Mouse (Mus musculus): Measurements from ENCODE around the gene Btg2.

Btg2 gene

GRCm38 (mm10) chr1:134059739-134060695 is 18.9 kb downstream of the Btg2 start:
- no peak for DNase-seq (ENCODE audit: low spot score in 2 of 2)

- DNase-seq (ENCODE audit: low spot score in 2 of 2): no peak
Measured at GRCm38 (mm10) chr1:134058870-134059269, 20.1 kb downstream of the Btg2 start.

DNA sequence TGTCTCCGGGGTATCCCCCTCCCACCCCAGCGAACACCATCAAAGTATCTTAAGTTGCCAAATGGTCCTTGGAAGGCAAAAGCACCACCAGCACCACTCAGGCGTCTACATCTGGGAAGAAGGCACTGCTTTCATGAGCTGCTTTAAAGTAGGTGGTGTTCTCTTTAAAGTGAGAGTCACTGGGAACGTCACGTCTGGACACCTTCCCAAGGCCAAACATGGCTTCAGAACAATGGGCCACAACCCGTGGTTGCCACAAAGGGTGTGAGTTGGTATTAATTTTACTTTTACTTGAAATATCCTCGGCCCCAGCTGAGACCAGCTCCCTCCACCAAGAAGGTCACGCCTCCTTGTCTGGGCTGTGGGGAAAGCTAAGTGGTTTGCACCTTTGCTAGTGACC is 21.2 kb downstream of the Btg2 start:
- no peak for DNase-seq (ENCODE audit: low spot score in 2 of 2)

GRCm38 (mm10) chr1:134056285-134056684 is 22.6 kb downstream of the Btg2 start:
- no peak for DNase-seq (ENCODE audit: low spot score in 2 of 2)

DNA sequence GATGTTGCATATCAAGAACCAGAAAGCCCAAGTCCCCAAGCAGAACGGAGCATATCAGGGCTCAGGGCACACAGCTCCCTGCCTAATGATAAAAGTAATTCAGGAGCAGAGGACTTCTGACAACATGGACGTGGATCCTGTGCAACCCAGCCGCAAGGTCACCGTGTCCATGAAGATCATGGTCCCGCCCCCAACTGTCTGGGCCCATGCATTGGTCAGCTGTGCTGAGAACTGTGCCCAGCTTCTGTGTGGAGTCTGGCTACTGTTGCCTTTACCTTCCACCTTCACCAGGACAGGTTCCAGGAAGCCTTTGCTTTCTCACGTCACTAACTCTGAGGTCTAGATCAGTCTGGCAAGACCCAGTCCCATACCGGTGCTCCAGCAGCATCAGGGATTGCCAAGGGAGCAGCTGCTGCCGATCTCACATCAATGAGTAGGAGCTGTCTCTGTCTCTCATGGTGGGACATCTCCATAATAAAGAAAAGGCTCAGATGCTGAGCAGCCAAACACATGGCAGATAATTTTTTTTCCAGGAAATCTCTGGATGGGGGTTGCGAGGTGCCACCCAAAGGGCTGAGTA is 23.2 kb downstream of the Btg2 start:
- DNase-seq (ENCODE audit: low spot score in 2 of 2): no peak

DNA sequence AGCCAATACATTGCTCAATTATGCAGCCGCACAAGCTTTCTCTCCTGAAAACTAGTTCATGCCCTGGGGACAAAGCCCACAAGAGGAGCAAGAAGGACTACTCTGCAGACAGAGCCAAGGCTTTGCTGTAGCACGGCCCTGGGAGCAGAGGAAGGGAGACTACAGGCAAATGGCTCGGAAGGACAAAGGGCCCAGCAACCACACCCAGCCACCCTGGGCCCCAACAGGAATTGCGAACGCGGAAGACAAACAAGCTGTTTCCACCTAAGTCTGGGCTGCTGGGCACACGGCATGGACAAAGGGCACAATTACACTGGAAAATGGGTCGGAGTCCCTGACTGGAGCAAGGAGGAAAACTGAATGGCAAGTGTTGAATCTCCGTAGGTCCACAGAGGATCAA is 23.9 kb downstream of the Btg2 start:
- DNase-seq (ENCODE audit: low spot score in 2 of 2): no peak

- peak; percentile 55 to 85 for DNase-seq (ENCODE audit: low spot score in 2 of 2)
Measured at GRCm38 (mm10) chr1:134053207-134053606, 25.7 kb downstream of the Btg2 start.

- DNase-seq (ENCODE audit: low spot score in 2 of 2): no peak
Measured at GRCm38 (mm10) chr1:134049542-134049941, 29.4 kb downstream of the Btg2 start.

GRCm38 (mm10) chr1:134048759-134049158 is 30.2 kb downstream of the Btg2 start:
- DNase-seq (ENCODE audit: low spot score in 2 of 2): peak in 1 of 2 experiments; percentile 77

GRCm38 (mm10) chr1:134047431-134047830 is 31.5 kb downstream of the Btg2 start:
- DNase-seq (ENCODE audit: low spot score in 2 of 2): no peak

- DNase-seq (ENCODE audit: low spot score in 2 of 2): no peak
Measured at GRCm38 (mm10) chr1:134046387-134046786, 32.5 kb downstream of the Btg2 start.

- peak; percentile 72 to 84 for DNase-seq (ENCODE audit: low spot score in 2 of 2)
Measured at GRCm38 (mm10) chr1:134045971-134046370, 32.9 kb downstream of the Btg2 start.

GRCm38 (mm10) chr1:134044805-134045204 is 34.1 kb downstream of the Btg2 start:
- no peak for DNase-seq (ENCODE audit: low spot score in 2 of 2)

GRCm38 (mm10) chr1:134042341-134042740 is 36.6 kb downstream of the Btg2 start:
- DNase-seq (ENCODE audit: low spot score in 2 of 2): no peak

GRCm38 (mm10) chr1:134041900-134042299 is 37.0 kb downstream of the Btg2 start:
- DNase-seq (ENCODE audit: low spot score in 2 of 2): no peak

DNA sequence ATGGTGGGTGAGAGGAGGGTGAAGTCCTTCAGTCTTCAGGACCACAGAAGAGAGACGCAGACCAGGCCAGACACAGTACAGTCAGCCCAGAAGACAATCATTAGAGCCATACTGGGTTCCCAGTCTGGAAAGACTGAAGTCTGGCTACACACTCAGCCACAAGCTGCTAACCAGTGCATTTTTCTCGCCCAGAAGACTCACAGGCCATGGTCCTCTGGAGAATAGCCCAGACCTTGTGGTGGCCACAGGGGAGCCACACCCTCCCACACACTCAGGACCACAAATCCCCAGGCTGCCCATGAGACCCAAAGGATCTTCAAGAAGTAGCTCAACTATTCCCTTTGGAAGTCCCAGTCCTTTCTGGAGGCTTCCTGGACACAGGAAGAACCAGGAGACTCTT is 39.6 kb downstream of the Btg2 start:
- no peak for DNase-seq (ENCODE audit: low spot score in 2 of 2)

DNA sequence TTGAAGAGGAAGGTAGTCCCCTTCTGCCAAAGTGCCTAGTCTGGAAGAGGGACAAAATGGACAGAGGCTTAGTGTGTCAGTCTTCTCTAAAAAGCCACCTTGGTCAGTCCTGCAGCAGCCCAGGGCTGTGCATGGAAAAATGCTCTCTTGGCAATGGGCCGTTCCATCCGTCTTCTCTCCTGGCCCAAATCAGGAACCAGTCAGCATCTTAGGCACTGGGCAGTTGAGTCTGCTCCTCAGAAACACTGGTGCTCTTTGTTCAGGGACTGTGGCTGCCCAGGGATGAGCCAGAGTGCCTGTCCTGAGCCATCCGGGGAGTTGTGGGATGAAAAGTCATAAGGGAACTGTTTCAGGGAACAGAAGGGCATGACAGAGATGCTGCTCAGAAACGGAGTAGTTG is 40.6 kb downstream of the Btg2 start:
- DNase-seq (ENCODE audit: low spot score in 2 of 2): no peak

GRCm38 (mm10) chr1:134037172-134037571 is 41.7 kb downstream of the Btg2 start, which contains the start of gene Fmod:
Fmod (plus strand) TSS chr1:134037254.
- DNase-seq (ENCODE audit: low spot score in 2 of 2): no peak

GRCm38 (mm10) chr1:134036492-134036891 is 42.4 kb downstream of the Btg2 start:
- no peak for DNase-seq (ENCODE audit: low spot score in 2 of 2)

- DNase-seq (ENCODE audit: low spot score in 2 of 2): peak in 1 of 2 experiments; percentile 56
Measured at GRCm38 (mm10) chr1:134028161-134028846, 50.6 kb downstream of the Btg2 start.

- no peak for DNase-seq (ENCODE audit: low spot score in 2 of 2)
Measured at GRCm38 (mm10) chr1:134026741-134027140, 52.2 kb downstream of the Btg2 start.

GRCm38 (mm10) chr1:134025975-134026374 is 52.9 kb downstream of the Btg2 start:
- DNase-seq (ENCODE audit: low spot score in 2 of 2): no peak

Data from frontal cortex, postnatal 10 days (tissue).